Mouse (Mus musculus): ENCODE results near the gene Egfl7.

DNA sequence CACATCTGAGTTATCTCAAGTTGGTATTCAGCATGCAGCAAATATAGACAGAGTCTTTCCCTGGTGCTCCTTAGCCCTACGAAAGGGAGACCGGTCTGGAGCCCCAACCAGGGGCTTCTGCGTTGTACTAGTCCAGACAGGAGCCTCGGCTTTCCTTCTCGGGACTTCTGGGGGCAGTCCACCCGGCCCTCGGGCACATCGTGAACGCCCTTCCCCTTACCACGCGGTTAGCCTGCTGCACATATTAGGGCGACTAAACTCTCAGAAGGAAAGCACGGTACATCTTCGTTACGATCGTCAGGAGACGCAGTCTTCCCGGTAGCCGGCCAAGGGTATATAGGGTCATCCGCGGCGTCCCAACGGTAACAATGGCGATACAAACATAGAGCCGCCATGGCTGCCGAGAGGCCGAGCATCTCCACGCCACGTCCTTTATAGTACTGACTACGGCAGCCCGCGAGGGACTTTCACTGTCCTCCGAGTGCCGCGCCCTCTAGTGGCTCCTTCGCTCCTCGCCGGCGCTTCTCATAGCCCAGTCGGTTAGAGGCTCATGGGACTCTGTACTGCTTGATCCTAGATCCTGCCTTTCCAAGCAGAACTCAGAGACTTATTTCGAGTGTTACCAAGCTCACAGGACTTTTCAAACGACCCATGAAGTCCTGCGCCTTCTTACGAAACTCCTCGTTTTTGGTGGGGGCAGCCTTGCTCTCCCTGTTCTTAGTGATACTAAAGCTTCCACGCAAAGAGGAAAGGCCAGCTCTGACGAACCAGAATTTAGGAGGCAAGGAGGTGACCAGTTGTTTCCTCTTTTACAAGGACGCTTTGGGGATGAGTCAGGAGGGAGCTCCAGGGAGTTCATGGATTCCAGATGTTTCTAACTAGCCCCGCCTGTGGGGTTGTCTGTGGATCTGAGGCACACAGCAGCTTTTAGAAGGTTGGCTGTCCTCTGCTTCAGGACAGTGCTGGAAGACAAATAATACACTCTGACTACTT lies 60.3 kb downstream of the Egfl7 start:
- TF ChIP-seq POLR2A (IDR thresholded peaks at IDR 0.05; ENCODE audit: insufficient read depth, low read depth, low read length), result peak; percentile 99
- TF ChIP-seq CTCF (IDR thresholded peaks at IDR 0.05), result peak; percentile 100; the same call in 1 of the 2 replicates
